Mouse (Mus musculus): ENCODE data around the gene Gm20388. TPM values are rescaled to one million over a fixed set of nuclear protein-coding genes. Genes with fewer than 3 reads are reported as not detected.
A peak's percentile ranks its signal among the peaks of the same experiment; 100 is the strongest.

The Gm20388 gene
- polyA plus RNA-seq, 1 experiment from 2014 or later = 5.5 TPM

DNA sequence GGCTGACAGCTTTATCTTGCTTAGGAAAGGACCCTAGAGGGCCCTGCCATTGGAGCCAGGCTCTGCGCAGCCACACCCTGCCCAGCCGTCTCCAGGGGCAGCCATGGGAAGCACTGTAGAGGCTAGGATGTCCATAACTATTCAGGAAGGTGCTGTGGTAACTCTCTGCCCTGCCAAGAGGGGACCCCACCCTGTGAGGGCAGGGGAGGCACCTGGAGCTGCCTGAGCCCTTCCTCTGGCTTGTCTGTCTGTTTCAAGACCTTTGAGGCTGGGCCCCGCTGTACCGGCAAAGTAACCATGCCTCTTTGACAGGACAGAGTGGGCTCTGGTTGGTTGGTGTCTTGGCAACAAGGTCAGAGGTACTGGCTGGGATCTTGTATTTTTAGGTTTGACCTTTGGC, 2730.2 kb downstream of the Gm20388 start:
- Histone ChIP-seq H3K27ac (no peak overlapping the region), H3K4me1 (peaks cover 33% of the 10 kb centered on the region), H3K9me3 (no peaks in the 10 kb centered on the region), H3K27me3 (ENCODE audit: poor library complexity, severe bottlenecking) (no peaks in the 10 kb centered on the region), H3K4me3 (no peak overlapping the region), H3K36me3 (replicated peaks) (no peaks in the 10 kb centered on the region)
- no peak for DNase-seq (ENCODE audit: extremely low spot score, low spot score)
- WGBS = 92% methylated on average over 4 of the region's 4 CpGs

DNA sequence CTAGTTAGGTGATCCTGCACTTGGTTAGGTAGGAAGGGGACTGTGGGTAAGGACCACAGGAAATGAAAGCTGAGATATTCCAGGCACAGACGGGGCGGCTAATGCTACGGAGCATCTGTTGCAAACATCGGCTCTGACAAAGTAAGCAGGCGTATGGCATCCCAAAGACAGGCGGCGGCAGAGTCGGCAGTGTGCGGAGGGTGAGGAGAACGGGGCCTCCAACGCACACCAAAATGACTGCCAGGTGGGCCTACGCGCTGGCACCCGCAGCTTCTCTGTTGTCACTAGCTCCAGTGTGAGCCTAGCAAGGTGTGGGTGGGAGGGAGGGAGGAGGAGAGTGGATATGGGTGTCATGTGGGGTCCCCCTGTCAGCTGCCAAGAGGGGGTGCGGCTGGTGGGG, 2730.8 kb downstream of the Gm20388 start:
- H3K27ac ChIP-seq = no peak overlapping the region
- H3K4me3 ChIP-seq = no peak overlapping the region
- peaks cover 28% of the 10 kb centered on the region for H3K4me1 ChIP-seq
- DNase-seq (ENCODE audit: extremely low spot score, low spot score) = no peak
- H3K27me3 ChIP-seq (ENCODE audit: poor library complexity, severe bottlenecking) = no peaks in the 10 kb centered on the region
- H3K36me3 ChIP-seq (replicated peaks) = no peaks in the 10 kb centered on the region
- H3K9me3 ChIP-seq = no peaks in the 10 kb centered on the region
- WGBS = 84% methylated on average over 15 of the region's 15 CpGs

DNA sequence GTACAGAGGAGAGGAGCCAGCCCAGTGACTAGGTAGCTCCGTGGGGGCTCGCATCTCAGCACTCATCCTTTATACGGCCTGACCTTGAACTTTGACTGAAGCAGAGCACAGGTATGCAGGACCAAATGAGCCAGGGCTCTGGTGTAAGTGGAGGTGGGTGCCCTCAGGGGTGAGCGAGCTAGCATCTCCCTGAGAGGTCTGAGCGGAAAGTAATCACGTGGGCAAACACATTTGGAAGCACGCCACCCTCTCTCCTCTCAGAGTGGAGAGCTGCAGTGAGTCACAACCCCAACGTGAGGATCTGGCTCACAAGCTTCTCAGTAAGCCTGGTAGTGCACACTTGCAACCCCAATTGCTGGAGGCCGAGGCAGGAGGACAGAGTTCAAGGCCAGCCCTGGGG, 2731.4 kb downstream of the Gm20388 start:
- WGBS = 78% methylated on average over 9 of the region's 9 CpGs
- H3K4me3 ChIP-seq = no peak overlapping the region
- H3K27ac ChIP-seq = no peak overlapping the region
- H3K9me3 ChIP-seq = no peaks in the 10 kb centered on the region
- no peaks in the 10 kb centered on the region for H3K36me3 ChIP-seq (replicated peaks)
- no peaks in the 10 kb centered on the region for H3K27me3 ChIP-seq (ENCODE audit: poor library complexity, severe bottlenecking)
- DNase-seq (ENCODE audit: extremely low spot score, low spot score) = no peak
- H3K4me1 ChIP-seq = peaks cover 28% of the 10 kb centered on the region

DNA sequence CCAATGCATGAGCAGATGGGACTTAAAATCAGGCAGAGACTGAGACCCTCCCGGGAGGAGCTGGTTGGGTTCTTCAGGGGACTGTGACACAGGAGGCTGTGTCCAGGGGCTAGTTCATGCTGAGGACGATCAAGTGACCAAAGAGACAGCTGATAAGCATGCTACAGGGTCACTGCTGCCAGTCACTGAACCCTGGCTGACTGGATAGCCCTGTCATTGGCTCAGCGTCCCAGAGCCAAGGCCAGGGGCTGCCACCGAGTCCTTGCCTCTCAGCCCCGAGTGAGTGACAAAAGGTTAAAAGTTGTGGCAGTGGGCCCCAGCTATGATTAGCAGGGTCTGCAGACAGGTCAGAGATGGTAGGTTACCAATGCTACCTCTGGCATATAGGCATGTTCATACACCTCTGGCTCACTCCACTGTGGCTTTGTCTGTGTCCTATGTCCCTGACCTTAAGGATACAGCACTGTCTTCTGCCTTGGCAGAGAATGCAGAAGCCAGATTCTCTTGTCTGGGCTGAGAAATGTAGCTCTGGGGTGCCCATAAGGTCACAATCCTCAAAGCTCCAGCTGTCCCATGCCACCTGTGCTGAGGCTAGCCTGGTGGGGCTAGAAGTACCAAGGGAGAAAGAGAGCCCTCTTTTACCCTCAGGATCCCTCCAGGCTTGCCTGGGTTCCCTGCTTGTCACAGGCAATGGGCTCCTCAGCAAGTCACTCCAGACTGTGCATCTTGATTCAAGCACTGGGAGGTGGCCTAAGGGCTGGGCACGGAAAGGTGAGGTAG, 2733.7 kb downstream of the Gm20388 start:
- 78% methylated on average over 6 of the region's 6 CpGs for WGBS
- Histone ChIP-seq H3K9me3 (no peaks in the 10 kb centered on the region), H3K27me3 (ENCODE audit: poor library complexity, severe bottlenecking) (no peaks in the 10 kb centered on the region), H3K27ac (no peak overlapping the region), H3K4me1 (peaks cover 30% of the 10 kb centered on the region), H3K4me3 (no peak overlapping the region), H3K36me3 (replicated peaks) (peaks cover 2% of the 10 kb centered on the region; the same call in 1 of the 2 replicates)
- no peak for DNase-seq (ENCODE audit: extremely low spot score, low spot score)

DNA sequence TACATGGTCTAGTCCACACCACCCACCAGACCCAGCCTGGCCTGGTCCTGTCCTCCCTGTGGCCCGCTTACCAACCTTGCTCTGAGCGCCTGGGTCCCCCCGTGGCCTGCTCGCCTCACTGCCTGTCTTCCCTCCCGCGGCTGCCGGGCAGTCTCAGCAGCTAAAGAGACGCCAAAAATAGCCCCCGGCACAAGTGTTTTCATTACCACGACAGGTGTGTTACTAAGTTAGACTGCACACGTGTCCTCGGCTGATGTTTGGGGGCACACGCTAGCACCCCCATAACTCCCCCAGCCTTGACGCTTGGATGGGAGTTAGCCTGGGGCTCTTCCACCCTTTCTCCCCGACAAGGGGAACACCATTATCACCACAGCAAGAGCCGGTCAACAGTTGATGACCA, 2735.7 kb downstream of the Gm20388 start:
- peaks cover 2% of the 10 kb centered on the region; the same call in 1 of the 2 replicates for H3K36me3 ChIP-seq (replicated peaks)
- no peaks in the 10 kb centered on the region for H3K27me3 ChIP-seq (ENCODE audit: poor library complexity, severe bottlenecking)
- H3K9me3 ChIP-seq = no peaks in the 10 kb centered on the region
- WGBS = 92% methylated on average over 16 of the region's 16 CpGs
- no peak overlapping the region for H3K4me3 ChIP-seq
- H3K4me1 ChIP-seq = peaks cover 28% of the 10 kb centered on the region
- DNase-seq (ENCODE audit: extremely low spot score, low spot score) = no peak
- no peak overlapping the region for H3K27ac ChIP-seq

DNA sequence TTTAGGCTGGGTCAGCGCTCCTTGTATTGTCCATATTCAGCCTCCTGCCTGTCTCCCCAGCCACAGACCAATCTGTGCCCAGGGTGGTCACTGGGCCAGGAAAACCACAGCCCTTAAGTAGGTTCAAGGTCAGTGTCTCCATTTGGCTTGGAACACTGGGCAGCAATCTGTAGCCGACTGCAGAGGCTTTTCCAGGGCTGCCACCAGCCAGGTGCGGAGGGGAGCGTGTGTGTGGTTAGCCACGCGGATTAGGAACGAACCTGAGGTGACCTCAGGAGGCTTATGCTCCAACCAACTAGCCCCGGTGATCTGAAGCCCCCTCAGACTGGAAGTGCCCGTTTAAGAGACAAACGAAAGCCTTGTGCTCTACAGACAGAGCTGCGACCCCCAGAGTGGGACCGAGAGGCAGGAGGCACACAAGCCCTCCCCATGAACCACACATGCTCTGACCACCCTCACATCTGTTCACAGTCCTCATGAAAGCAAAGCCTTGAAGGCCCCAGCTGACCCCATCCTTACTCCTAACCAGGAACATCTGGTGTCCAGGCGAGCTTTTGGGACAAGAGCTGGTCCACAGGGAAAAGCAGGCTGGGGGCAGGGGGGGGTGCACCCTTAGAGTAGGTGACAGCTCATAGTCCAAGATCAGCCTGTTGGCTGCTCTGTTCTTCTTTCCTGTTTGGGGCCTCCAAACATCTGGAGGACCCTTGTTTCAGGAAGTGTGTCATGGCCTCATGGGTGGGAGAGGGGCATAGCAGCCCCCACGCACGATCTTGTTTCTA, 2737.7 kb downstream of the Gm20388 start:
- Histone ChIP-seq H3K4me3 (no peak overlapping the region), H3K9me3 (no peaks in the 10 kb centered on the region), H3K27me3 (ENCODE audit: poor library complexity, severe bottlenecking) (no peaks in the 10 kb centered on the region), H3K27ac (peak overlapping the region; percentile 16; the same call in 1 of the 2 replicates), H3K4me1 (peaks cover 39% of the 10 kb centered on the region), H3K36me3 (replicated peaks) (peaks cover 2% of the 10 kb centered on the region; the same call in 1 of the 2 replicates)
- no peak for DNase-seq (ENCODE audit: extremely low spot score, low spot score)
- 68% methylated on average over 15 of the region's 15 CpGs for WGBS

DNA sequence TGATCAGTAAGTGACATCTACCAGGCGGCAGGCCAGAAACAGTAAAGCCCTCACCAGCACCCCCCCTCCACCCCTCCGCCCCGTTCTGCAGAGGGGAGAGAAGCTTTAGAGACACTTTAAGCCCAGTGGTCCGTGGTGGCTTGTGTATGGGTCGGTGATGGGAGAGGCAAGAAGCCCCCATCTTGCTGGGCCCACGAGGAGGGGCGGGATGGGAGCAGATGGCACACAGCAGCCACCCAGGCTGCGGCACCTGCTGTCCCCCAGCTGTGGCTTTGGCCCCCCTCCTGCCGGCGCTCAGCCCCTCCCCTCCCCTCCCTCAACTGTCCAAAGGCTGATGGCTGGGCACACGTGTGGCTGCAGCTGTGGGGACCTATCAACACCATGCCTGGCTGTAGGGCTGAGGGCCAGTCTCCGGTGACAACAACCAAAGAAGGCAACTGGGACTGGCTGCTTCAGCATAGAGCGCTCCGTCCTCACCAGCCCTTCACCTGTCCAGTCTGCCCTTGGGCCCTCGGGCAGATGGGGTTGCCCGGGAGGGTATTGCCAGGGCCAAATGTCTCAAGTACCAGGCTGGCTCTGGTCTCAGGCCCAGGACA, 2740.8 kb downstream of the Gm20388 start:
- Histone ChIP-seq H3K27ac (0 out of 2 replicates have a peak overlapping the region, but pooled peaks have one; percentile 25), H3K9me3 (no peaks in the 10 kb centered on the region), H3K4me3 (no peak overlapping the region), H3K36me3 (replicated peaks) (peaks cover 2% of the 10 kb centered on the region; the same call in 1 of the 2 replicates), H3K27me3 (ENCODE audit: poor library complexity, severe bottlenecking) (no peaks in the 10 kb centered on the region), H3K4me1 (peaks cover 48% of the 10 kb centered on the region)
- no peak for DNase-seq (ENCODE audit: extremely low spot score, low spot score)
- WGBS = 91% methylated on average over 16 of the region's 16 CpGs

DNA sequence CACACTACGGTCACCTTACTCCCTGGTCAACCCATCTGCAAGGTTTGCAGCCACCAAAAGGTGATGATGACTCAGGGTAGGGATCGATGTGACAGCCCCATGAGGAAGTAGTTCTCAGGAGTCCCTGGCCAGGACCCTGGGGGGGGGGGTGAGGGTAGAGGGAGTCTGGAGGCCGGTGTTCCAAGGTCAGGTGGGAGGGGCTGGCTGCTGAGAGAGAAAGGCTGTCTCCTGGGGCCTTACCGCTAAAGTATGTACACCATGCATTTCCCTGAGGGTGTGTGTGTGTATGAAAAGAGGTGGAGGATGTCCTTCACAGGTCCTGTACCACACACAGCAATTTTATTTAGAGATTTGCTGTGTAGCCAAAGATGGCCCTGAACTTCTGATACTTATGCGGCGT, 2742.0 kb downstream of the Gm20388 start:
- WGBS = 76% methylated on average over 6 of the region's 6 CpGs
- Histone ChIP-seq H3K4me3 (no peak overlapping the region), H3K27ac (no peak overlapping the region), H3K4me1 (peaks cover 55% of the 10 kb centered on the region), H3K9me3 (no peaks in the 10 kb centered on the region), H3K36me3 (replicated peaks) (peaks cover 2% of the 10 kb centered on the region; the same call in 1 of the 2 replicates), H3K27me3 (ENCODE audit: poor library complexity, severe bottlenecking) (no peaks in the 10 kb centered on the region)
- DNase-seq (ENCODE audit: extremely low spot score, low spot score) = no peak

DNA sequence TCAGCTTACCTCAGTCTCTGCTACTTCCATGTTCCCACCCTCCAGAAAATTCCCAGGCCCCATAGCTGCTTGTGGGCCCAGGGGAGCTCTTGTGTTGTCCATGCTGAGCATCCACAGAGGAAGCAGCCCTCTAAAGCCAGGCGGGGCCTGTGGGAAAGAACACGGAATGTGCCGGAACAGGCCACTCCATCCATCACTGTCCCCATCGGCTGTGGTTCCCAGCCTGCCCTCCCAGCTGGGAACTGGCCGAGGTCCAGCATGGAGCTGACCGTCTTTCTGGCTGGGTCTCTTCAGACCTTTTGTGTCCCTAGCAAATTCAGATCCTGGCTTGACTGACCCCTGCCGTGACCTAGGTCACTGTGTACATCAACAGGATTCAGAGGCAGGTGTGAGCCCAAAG, 2744.1 kb downstream of the Gm20388 start:
- Histone ChIP-seq H3K4me1 (peaks cover 61% of the 10 kb centered on the region), H3K27me3 (ENCODE audit: poor library complexity, severe bottlenecking) (no peaks in the 10 kb centered on the region), H3K36me3 (replicated peaks) (no peaks in the 10 kb centered on the region), H3K9me3 (no peaks in the 10 kb centered on the region), H3K4me3 (no peak overlapping the region), H3K27ac (0 out of 2 replicates have a peak overlapping the region, but pooled peaks have one; percentile 25)
- DNase-seq (ENCODE audit: extremely low spot score, low spot score) = no peak
- 76% methylated on average over 7 of the region's 7 CpGs for WGBS

DNA sequence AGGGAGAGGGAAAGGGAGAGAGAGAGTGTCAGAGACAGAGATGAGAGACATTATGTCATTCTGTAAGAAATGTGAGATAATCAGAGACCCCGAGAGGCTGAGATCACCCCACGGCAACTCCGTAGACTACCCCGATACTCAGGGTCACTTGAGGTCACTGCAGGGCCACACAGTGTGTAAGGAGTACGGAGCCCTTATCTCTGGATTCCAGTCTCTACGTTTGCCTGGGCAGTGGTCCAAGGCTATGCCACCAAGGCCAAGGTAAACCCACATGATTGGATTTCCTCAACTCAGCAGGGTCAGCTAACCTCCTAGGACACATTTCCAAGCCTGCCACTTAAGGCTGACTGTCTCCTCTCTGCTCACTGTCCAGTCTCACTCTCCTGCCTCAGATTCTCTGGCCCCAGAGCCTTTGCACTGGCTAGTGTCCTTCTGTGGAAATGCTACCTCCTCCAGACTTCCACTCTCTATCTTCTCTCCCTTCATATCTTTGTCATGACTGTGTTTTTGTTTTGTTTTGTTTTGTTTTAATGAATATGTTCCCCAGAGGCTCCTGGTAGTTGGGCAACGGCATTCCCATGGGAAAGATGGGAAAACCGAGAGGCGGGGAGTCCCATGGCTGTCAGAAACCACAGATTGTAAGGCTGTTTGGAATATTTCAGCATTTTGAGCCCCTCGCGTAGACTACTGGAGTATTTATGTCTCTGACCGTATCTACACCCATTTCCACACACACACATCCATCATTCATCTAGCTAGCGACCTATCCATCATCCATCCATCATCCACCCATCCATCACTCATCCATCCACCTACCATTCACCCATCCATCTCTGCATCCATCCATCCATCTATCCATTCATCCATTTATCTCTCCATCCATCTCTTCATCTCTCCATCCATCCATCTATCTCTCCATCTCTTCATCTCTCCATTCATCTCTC, 2745.7 kb downstream of the Gm20388 start:
- Histone ChIP-seq H3K27me3 (ENCODE audit: poor library complexity, severe bottlenecking) (no peaks in the 10 kb centered on the region), H3K36me3 (replicated peaks) (no peaks in the 10 kb centered on the region), H3K4me3 (no peak overlapping the region), H3K9me3 (no peaks in the 10 kb centered on the region), H3K27ac (no peak overlapping the region), H3K4me1 (peaks cover 63% of the 10 kb centered on the region)
- WGBS = 90% methylated on average over 13 of the region's 13 CpGs
- no peak for DNase-seq (ENCODE audit: extremely low spot score, low spot score)

DNA sequence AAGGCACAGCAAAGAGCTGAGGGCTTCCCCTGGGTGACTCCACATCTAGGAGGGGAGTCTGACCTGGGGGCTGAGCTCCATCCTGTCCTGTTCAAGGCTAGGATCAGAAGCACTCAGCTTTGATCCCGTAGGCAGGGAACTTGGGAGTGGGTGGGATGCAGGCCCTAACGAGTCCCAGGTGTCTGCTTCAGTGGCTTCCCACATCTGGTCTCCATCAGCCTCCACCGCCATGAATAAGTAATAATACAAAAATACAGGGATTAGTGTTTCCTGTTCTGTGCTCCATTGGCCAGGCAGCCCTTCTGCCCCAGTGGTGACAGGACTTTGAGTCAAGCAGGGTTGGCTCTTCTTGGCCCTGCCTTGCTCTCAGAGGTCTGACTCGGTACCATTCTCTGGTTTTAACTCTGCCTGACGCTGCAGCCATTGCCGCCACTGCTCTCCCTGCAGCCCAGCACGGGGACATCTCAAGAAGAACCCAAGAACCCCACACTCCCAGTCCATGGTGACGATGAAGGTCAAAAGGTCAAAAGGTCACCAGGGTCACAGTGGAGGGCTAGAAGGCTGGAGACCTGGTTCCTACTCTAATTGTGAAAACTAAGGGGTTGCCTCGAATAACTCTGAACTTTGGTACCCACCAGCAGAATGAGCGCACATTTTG, 2747.6 kb downstream of the Gm20388 start:
- Histone ChIP-seq H3K27me3 (ENCODE audit: poor library complexity, severe bottlenecking) (peaks cover 2% of the 10 kb centered on the region; the same call in 1 of the 2 replicates), H3K4me3 (no peak overlapping the region), H3K27ac (peak overlapping the region; percentile 74), H3K36me3 (replicated peaks) (no peaks in the 10 kb centered on the region), H3K9me3 (no peaks in the 10 kb centered on the region), H3K4me1 (peaks cover 59% of the 10 kb centered on the region)
- no peak for DNase-seq (ENCODE audit: extremely low spot score, low spot score)
- 55% methylated on average over 10 of the region's 10 CpGs for WGBS
